Mouse (Mus musculus): ENCODE data around the gene Lonrf2. TPM values are rescaled to one million over a fixed set of nuclear protein-coding genes. Genes with fewer than 3 reads are reported as not detected.

Lonrf2 gene
- 4.2 TPM for polyA plus RNA-seq (2014; fragmentation: Illumina TruSeq; extraction: RNeasy Lipid Tissue Mini Kit (QIAGEN cat#74804); ENCODE audit: low read depth, low replicate concordance)

GRCm38 (mm10) chr1:38836477-38836872, at the start of gene Lonrf2:
TSS of gene Lonrf2 (minus strand) at chr1:38836711.

Other genes with a start within 250 kb of the Lonrf2 start
- gene Aff3, start 171.8 kb downstream of the Lonrf2 start, polyA plus RNA-seq (2014; fragmentation: Illumina TruSeq; extraction: RNeasy Lipid Tissue Mini Kit (QIAGEN cat#74804); ENCODE audit: low read depth, low replicate concordance) = 2.1 TPM
- gene Chst10, start 61.5 kb upstream of the Lonrf2 start, polyA plus RNA-seq (2014; fragmentation: Illumina TruSeq; extraction: RNeasy Lipid Tissue Mini Kit (QIAGEN cat#74804); ENCODE audit: low read depth, low replicate concordance) = 0.47 TPM
- gene Nms, start 102.4 kb upstream of the Lonrf2 start, polyA plus RNA-seq (2014; fragmentation: Illumina TruSeq; extraction: RNeasy Lipid Tissue Mini Kit (QIAGEN cat#74804); ENCODE audit: low read depth, low replicate concordance) = not detected
- 114 TPM for gene Pdcl3, start 148.9 kb upstream of the Lonrf2 start, polyA plus RNA-seq (2014; fragmentation: Illumina TruSeq; extraction: RNeasy Lipid Tissue Mini Kit (QIAGEN cat#74804); ENCODE audit: low read depth, low replicate concordance)

All from heart, adult 10 weeks (tissue).